Mouse (Mus musculus) telencephalon, adult 2 months (tissue): ENCODE results near the gene Gm12216.
"Not testable (repeated sequence)": the region's sequence is repeated elsewhere in the genome, so short reads cannot be mapped to it uniquely, and the experiment has no call there.

Experiments
- DNase-seq: peaks from one replicate; pipeline ENCODE4 v3.0.0-alpha.2; 2011; ENCODE audit warnings: low read depth, low spot score

Gene Gm12216

DNA sequence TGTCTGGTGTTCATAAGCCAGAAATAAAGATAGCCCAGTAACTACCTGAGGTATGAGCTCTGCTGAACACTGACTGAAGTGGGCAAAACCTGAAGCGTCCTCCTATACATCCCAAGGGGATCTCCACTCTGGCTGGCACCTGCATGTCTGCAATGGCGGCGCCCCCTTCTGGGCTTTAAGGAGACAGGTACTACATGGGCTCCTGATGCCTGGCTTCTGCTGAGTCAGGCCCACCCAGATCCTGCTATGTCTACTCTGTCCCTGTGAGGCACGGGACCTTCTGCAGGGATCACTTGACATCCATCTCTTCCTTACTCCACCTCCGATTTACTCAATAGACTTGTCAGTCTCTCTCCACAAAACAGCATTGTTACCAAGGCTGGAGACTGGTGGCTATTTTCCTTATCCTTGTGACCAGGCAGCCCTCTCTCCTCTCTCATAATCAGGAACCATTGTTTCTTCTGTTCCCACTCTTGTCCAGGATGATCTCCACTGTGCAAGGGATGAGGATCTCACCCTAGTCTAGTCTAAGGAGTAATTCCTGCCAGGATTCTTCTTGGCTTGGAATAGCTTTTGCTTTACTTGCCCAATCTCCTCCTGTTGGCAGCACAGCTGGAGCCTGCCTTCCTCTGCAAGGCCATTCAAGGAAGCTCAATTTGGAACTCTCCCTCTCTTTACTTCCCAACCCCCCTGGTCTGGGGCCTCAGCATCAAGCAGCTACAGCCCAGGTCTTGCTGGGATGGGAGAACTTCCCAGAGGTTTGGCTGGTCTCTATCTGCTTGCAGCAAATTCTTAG lies 15.1 kb upstream of the Gm12216 start:
- DNase-seq: not testable (repeated sequence)

- DNase-seq: no peak
Observed at GRCm38 (mm10) chr11:53871786-53872507, 12.9 kb upstream of the Gm12216 start.

DNA sequence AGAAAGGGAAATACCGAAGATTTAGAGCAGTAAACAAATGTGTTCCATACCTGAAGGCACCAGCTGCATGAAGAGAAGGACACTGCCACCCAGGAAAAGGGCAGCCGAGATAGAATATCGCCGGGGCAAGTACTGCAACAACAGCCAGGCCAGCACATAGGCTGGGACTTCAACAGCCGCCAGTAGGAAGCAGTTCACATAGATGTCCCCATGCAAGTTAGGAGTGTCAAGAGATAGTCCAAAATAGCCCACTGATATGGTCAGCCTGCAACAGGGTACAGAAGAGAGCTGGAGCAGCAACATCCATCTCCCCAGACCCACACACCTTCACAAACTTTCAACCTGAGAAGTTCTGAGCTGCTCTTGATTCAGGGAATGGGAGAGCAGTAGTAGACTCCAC lies 10.1 kb upstream of the Gm12216 start:
- DNase-seq: no peak

GRCm38 (mm10) chr11:53868323-53868722 lies 9.3 kb upstream of the Gm12216 start:
- not testable (repeated sequence) for DNase-seq

GRCm38 (mm10) chr11:53864724-53865310 lies 5.8 kb upstream of the Gm12216 start:
- DNase-seq: not testable (repeated sequence)

DNA sequence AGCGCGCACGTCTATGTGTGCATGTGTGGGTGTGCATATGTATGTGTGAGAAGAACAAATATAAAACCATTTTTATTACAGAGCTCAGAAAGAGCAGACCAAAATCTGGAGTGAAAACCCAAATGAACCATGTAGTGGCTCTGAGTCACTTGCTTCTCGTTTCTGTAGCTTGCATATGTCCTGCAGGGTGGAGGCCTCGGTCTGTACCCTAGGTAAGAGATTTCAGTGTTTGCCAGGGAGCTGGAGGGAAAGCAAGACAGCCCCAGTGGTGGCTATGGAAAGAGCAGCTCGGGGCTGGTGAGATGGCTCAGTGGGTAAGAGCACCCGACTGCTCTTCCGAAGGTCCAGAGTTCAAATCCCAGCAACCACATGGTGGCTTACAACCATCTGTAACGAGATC lies 1.9 kb upstream of the Gm12216 start:
- peak; percentile 26 for DNase-seq

- no peak for DNase-seq
Observed at GRCm38 (mm10) chr11:53858058-53858760, 847 bp downstream of the Gm12216 start.

DNA sequence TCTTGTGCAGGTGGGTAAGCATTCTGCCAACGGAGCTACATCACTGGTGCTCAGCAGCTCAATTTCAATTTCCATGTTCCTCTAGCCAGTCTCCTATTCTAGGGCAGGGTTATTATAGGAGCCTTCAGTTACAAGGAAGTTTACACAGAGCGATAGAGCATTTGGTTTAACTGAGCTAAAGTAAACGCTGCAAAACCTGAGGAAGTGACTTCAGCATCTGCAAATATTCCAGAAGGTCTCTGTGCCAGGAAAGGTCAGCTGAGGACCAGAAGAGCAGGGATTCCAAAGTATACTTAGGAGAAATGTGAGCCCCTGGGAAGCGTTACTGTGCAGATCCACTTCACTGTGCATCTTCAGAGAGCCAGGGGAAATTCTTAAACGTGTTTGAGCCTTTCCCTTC lies 5.4 kb downstream of the Gm12216 start:
- no peak for DNase-seq

- DNase-seq: no peak
Observed at GRCm38 (mm10) chr11:53851795-53852194, 7.3 kb downstream of the Gm12216 start.

GRCm38 (mm10) chr11:53849588-53850320 lies 9.3 kb downstream of the Gm12216 start:
- DNase-seq: no peak

DNA sequence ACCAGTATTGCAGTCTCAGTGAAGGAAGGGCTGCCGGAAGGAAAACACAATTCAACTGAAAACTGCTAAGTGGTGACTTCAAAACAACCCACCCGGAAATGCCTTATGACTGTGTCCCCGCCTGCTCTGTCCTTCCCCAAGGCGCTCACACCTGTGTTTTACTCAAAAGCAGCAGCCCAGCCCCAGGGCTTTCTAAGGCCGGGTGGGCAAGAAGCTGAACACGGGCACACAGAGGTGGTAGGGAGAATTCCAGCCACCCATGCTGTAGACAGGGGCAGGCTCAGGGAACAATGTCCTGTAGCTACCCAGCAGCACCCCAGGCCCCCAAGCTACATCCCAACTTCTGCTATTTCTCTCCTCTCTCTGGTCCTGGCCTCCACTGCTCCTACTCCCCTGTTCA lies 13.4 kb downstream of the Gm12216 start:
- DNase-seq: no peak

DNA sequence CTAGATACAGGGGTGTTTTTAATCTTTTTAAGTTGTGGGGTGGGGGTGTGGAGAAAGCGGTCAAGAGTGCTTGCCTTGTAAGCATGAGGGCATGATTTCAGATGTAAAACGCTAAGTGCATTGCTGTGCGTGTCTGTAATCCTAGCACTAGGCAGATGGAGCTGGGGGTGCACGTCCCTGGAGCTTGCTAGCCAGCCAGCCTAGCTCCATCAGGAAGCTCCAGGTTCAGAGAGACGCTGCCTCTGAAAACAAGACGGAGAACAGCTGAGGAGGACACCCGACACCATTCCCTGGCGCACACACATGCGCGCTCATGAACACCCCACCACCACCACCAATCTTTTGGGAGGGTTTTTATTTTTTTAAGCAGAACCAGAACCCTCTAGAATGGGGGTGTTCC lies 15.9 kb downstream of the Gm12216 start:
- peak; percentile 45 for DNase-seq

GRCm38 (mm10) chr11:53842161-53842581 lies 16.9 kb downstream of the Gm12216 start:
- DNase-seq: peak; percentile 85

GRCm38 (mm10) chr11:53841514-53841913 lies 17.5 kb downstream of the Gm12216 start:
- peak; percentile 44 for DNase-seq

- no peak for DNase-seq
Observed at GRCm38 (mm10) chr11:53839663-53840642, 19.1 kb downstream of the Gm12216 start.

DNA sequence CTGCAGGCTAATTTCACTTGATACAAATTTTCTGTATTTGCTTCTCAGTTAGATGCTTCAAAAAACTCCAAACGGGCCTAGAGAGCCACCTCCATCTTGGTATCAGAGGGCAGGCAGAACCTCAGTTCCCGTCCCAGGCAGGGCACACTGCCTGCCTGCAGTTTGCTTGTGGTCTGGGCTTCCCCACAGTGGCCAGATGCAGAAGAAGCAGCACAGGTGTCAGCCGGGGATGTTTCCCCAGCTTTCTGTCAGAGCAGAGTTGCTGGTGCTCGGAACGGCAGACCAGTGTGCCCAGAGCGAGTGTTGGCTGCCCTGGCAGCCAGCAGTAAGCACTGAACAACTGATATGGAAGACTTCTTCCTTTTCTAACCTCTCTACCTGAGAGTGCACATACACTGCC lies 19.9 kb downstream of the Gm12216 start:
- no peak for DNase-seq

DNA sequence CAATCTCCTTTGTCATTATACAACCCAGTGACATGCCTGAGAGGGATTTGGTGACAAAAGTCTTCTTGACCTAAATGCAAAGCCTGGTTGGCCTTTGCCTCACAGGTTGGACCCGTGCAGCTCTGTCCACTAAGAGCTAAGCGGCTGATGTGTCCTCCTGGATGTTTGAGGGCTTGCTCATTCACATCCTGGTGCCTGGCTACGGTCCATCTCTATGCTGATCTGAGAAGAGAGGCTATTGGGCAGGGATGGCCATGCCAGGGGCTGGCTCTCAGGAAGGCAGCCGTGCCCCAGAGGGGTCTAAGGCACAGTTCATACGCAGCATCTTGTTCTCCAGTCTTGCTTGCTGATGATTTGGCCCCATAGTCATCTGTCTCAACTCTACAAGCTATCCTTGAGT lies 21.3 kb downstream of the Gm12216 start:
- DNase-seq: no peak

DNA sequence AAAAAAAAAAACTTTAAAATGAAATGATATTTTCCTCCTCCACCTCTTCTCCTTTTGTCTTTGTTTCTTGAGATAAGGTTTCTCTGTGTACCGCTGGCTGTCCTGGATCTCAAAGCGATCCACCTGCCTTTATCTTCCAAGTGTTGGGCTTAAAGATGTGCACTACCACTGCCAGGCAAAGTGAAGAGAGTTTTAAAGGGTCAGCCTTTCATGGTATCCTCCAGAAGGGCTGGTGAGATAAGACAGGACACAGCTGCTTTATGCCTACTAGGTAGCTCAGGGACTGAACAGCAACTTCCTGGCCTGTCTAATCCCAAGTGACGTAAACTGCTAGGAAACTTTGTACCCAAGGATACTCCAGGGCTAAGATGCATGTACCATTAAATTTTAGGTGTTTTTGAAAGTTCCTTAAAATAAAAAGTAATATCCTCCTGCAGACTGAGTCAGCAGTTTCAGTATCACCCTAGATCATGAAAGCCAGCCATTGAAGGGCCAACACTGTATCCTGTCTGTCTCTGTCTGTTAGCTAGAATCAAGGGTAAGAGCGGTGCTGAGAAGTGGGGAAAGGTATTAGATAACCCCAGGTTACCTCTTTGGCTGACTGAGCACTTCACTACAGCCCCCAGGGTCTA lies 23.6 kb downstream of the Gm12216 start:
- no peak for DNase-seq

GRCm38 (mm10) chr11:53825409-53825808 lies 33.6 kb downstream of the Gm12216 start:
- DNase-seq: no peak

DNA sequence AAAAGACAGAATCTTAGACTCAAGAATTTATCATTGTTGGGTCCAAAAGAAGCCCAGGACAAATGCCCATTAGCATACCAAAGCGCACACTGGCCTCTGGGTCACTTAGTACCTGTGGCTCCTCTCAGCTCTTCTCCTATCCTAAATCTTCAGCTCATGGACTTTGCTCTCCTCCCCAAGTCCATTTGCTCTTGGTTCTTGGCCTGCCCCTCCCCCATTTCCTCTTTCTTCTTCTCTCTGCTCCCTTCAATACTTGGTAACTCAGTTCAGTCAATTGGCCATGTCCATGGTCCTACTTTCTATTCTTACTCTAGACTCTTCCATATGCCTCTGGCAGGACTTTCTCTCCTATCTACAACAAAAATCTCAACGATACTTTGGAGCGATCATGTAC lies 37.1 kb downstream of the Gm12216 start:
- no peak for DNase-seq
